Mouse (Mus musculus): ENCODE results near the gene Ptcd1. TPM values are rescaled to one million over a fixed set of nuclear protein-coding genes. Genes with fewer than 3 reads are reported as not detected.
A peak's percentile ranks its signal among the peaks of the same experiment; 100 is the strongest.

Gene Ptcd1
- total and polyA plus RNA-seq, 2 experiments from 2014 or later: 20.3 to 27.9 TPM

DNA sequence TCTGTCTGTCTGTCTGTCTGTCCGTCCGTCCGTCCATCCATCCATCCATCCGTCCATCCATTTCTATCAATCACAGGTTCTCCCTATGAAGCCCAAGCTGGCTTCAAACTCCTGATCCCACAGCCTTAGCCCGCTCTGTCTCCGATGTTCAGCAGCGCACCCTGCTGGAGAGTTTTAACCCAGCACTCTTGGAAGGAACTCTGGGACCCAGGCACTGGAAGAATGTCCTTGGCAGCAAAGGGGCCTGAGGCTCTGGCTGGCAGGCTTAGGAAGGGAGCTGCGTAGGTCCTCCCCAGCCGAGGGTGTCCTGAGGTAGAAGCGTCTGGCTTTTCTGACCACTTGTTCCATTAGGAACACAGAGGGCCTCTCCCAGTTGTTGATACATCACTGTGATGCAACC lies 50.0 kb downstream of the Ptcd1 start:
- Histone ChIP-seq H3K27ac (ENCODE audit: low read depth, low read length) (no peak overlapping the region), H3K27me3 (ENCODE audit: insufficient read depth, low read length) (peaks cover 12% of the 10 kb centered on the region), H3K4me1 (ENCODE audit: insufficient read depth, low read length) (no peaks in the 10 kb centered on the region), H3K9ac (replicated peaks; ENCODE audit: low read length, poor library complexity, severe bottlenecking) (no peak overlapping the region), H3K36me3 (ENCODE audit: insufficient read depth, low read length) (no peaks in the 10 kb centered on the region), H3K4me2 (ENCODE audit: low read depth, low read length, poor library complexity, severe bottlenecking) (no peak overlapping the region), H3K4me3 (ENCODE audit: low read depth, low read length) (no peak overlapping the region), H3K9me3 (ENCODE audit: low read length) (no peaks in the 10 kb centered on the region; the same call in 1 of the 2 replicates)
- ATAC-seq (ENCODE audit: low FRiP score): no peak
- 38% methylated on average over 10 of the region's 10 CpGs for WGBS
- TF ChIP-seq CTCF (IDR thresholded peaks at IDR 0.05): peak; percentile 66
- no peak for DNase-seq (ENCODE audit: low spot score)

DNA sequence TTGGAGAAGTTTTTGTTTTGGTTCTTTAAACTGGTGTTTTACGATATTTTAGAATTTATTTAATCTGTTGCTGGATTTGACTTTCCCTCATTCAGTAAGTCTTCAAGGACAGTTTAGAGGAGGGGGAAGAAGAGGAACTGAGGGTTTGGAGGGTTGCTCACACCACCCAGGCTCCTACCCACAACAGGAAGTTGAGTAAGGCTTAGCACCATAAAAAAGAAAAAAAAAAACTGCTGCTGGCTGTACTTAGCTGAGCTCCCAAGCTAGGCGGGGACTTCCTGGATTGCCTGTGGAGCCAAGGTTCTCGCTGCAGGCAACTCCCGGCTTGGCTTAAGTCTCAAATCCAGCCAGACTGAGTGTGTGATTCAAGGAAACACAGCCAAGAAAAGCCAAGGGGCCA lies 50.6 kb downstream of the Ptcd1 start:
- Histone ChIP-seq H3K9me3 (ENCODE audit: low read length) (no peaks in the 10 kb centered on the region; the same call in 1 of the 2 replicates), H3K9ac (replicated peaks; ENCODE audit: low read length, poor library complexity, severe bottlenecking) (no peak overlapping the region), H3K4me1 (ENCODE audit: insufficient read depth, low read length) (no peaks in the 10 kb centered on the region), H3K4me2 (ENCODE audit: low read depth, low read length, poor library complexity, severe bottlenecking) (no peak overlapping the region), H3K4me3 (ENCODE audit: low read depth, low read length) (no peak overlapping the region), H3K36me3 (ENCODE audit: insufficient read depth, low read length) (no peaks in the 10 kb centered on the region), H3K27ac (ENCODE audit: low read depth, low read length) (no peak overlapping the region), H3K27me3 (ENCODE audit: insufficient read depth, low read length) (peaks cover 12% of the 10 kb centered on the region)
- 57% methylated on average over 4 of the region's 4 CpGs for WGBS
- DNase-seq (ENCODE audit: low spot score): no peak
- no peak for ATAC-seq (ENCODE audit: low FRiP score)
- no peak for TF ChIP-seq CTCF (IDR thresholded peaks at IDR 0.05)

DNA sequence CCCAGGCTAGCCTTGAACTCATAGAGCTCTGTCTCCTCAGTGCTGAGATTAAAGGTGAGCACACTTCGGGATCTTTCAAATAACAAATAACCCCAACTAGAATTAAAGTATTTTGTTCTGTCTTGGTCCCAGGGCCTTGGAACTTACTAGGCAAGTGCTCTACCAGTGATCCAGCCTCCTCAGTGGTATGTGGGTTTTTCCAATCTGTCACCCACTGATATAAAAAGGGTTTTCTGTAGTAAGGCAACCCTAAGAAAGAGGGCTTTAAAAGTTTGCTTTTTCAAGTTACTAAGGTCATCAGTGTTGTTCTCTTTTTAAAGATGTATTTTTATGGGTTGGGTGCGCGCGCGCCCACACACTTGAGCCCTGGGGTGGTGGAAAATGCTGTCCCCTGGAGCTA lies 51.2 kb downstream of the Ptcd1 start:
- Histone ChIP-seq H3K27ac (ENCODE audit: low read depth, low read length) (no peak overlapping the region), H3K4me3 (ENCODE audit: low read depth, low read length) (no peak overlapping the region), H3K4me1 (ENCODE audit: insufficient read depth, low read length) (no peaks in the 10 kb centered on the region), H3K27me3 (ENCODE audit: insufficient read depth, low read length) (peaks cover 12% of the 10 kb centered on the region), H3K4me2 (ENCODE audit: low read depth, low read length, poor library complexity, severe bottlenecking) (no peak overlapping the region), H3K9me3 (ENCODE audit: low read length) (no peaks in the 10 kb centered on the region; the same call in 1 of the 2 replicates), H3K9ac (replicated peaks; ENCODE audit: low read length, poor library complexity, severe bottlenecking) (no peak overlapping the region), H3K36me3 (ENCODE audit: insufficient read depth, low read length) (no peaks in the 10 kb centered on the region)
- TF ChIP-seq CTCF (IDR thresholded peaks at IDR 0.05): no peak
- no peak for DNase-seq (ENCODE audit: low spot score)
- WGBS: 96% methylated on average over 5 of the region's 5 CpGs
- no peak for ATAC-seq (ENCODE audit: low FRiP score)

DNA sequence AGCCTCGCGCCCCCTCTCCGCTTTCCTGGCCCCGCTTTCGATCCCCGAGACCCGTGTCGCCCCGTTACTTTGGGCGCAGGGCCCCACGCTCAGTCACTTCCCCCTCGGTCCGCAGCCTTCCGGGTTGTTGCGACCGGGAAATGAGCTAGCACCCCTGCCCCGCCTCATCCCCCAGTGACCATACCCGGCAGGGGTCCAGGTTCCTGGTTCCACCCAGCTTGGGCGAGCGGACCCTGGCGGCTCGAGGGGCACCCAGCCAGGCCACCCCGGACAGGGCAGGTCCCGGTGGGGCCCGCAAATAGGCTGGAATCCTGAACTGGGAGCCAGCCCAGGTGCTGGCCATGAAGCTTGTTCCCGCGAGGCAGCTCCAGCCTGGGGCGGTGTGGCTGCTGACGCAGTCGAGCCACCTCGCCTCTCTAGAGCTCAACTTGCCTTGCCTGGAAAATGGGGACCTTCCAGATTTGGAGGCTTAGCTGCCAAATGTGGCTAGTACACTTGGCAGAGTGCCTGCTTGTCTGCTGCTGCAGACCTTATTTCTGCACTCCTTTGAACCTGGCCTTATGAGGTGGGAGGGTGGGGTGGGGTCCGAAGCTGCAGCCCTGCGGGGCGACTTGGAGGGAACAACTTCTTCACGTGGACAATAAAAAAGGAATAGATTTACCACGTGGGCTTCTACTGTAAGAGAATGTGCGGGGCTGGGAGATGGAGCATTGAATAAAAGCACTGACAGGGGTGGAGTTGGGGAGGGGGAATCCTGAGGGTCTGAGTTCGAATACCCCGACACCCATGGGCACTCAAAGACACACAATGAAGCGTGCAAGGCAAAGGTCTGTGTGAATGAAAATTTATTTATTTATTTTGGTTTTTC lies 52.1 kb downstream of the Ptcd1 start:
- peak overlapping the region; percentile 30 for H3K4me3 ChIP-seq (ENCODE audit: low read depth, low read length)
- WGBS: 23% methylated on average over 31 of the region's 40 CpGs
- no peak for TF ChIP-seq CTCF (IDR thresholded peaks at IDR 0.05)
- DNase-seq (ENCODE audit: low spot score): peak; percentile 26
- no peak overlapping the region for H3K27ac ChIP-seq (ENCODE audit: low read depth, low read length)
- no peaks in the 10 kb centered on the region; the same call in 1 of the 2 replicates for H3K9me3 ChIP-seq (ENCODE audit: low read length)
- peaks cover 12% of the 10 kb centered on the region for H3K27me3 ChIP-seq (ENCODE audit: insufficient read depth, low read length)
- peak overlapping the region; percentile 46 for H3K4me2 ChIP-seq (ENCODE audit: low read depth, low read length, poor library complexity, severe bottlenecking)
- H3K9ac ChIP-seq (replicated peaks; ENCODE audit: low read length, poor library complexity, severe bottlenecking): 0 out of 2 replicates have a peak overlapping the region, but pooled peaks have one; percentile 33
- ATAC-seq (ENCODE audit: low FRiP score): no peak
- H3K36me3 ChIP-seq (ENCODE audit: insufficient read depth, low read length): peaks cover 8% of the 10 kb centered on the region
- H3K4me1 ChIP-seq (ENCODE audit: insufficient read depth, low read length): no peaks in the 10 kb centered on the region

DNA sequence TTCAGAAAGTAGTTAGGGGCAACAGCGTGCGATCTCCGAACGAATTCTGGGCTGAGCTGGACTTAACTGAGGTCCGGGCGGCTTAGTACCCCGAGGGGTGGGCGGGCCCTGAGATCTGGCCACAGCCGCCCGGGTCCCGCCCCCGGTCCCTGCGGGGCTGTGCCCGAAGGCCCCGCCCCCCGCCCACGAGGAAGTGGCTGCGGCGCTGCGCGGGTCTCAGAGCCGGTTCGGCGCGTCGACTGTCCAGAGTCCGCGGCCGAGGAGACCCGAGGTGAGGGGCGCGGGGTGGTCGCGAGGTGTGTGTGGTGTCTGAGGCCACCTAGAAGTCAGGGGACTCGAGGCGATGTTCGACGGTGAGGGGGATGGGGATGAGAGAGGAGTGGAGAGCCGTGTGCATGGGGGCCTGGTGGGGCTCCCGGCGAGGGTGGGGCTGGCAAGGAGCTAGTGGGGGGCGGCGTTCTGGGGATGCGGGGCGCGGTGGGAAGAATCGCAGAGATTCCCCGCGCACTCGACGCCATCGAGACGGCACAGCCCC lies 52.8 kb downstream of the Ptcd1 start, which contains the start of gene Arpc1b:
Arpc1b (plus strand) TSS at position 145 of the 535 bp plus-strand sequence.
- 2% methylated on average over 42 of the region's 53 CpGs for WGBS
- Histone ChIP-seq H3K27ac (ENCODE audit: low read depth, low read length) (no peak within 1 kb of the TSS), H3K4me1 (ENCODE audit: insufficient read depth, low read length) (no peaks in the 10 kb centered on the region), H3K27me3 (ENCODE audit: insufficient read depth, low read length) (peaks cover 12% of the 10 kb centered on the region), H3K36me3 (ENCODE audit: insufficient read depth, low read length) (peaks cover 15% of the 10 kb centered on the region), H3K4me3 (ENCODE audit: low read depth, low read length) (peak within 1 kb of the TSS; percentile 30), H3K9me3 (ENCODE audit: low read length) (no peaks in the 10 kb centered on the region; the same call in 1 of the 2 replicates), H3K4me2 (ENCODE audit: low read depth, low read length, poor library complexity, severe bottlenecking) (peak within 1 kb of the TSS; percentile 46), H3K9ac (replicated peaks; ENCODE audit: low read length, poor library complexity, severe bottlenecking) (0 out of 2 replicates have a peak within 1 kb of the TSS, but pooled peaks have one; percentile 33)
- 0 out of 2 replicates have a peak, but pooled peaks have one; percentile 22 for ATAC-seq (ENCODE audit: low FRiP score)
- TF ChIP-seq CTCF (IDR thresholded peaks at IDR 0.05): no peak
- DNase-seq (ENCODE audit: low spot score): peak; percentile 38

DNA sequence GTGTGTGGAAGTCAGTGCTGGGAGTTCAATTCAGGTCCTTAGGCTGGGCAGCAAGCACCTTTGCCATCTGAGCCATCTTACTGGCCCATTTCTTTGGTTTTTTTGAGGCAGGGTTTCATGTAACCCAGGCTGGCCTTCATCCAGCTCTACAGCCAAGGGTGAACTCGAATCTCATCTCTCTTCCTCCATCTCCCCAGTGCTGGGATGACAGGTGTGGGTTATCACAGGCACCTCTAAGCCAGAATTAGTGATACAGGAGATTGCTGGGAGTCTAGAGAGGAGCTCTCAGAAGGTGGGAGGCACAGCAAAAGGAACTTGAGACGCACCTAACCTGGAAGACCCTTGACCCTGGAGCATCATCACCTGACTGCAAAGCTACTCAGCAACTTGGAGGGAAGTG lies 53.5 kb downstream of the Ptcd1 start:
- H3K4me2 ChIP-seq (ENCODE audit: low read depth, low read length, poor library complexity, severe bottlenecking): peak overlapping the region; percentile 46
- ATAC-seq (ENCODE audit: low FRiP score): no peak
- no peak overlapping the region for H3K27ac ChIP-seq (ENCODE audit: low read depth, low read length)
- H3K4me1 ChIP-seq (ENCODE audit: insufficient read depth, low read length): no peaks in the 10 kb centered on the region
- 64% methylated on average over 2 of the region's 2 CpGs for WGBS
- no peaks in the 10 kb centered on the region for H3K9me3 ChIP-seq (ENCODE audit: low read length)
- H3K27me3 ChIP-seq (ENCODE audit: insufficient read depth, low read length): peaks cover 12% of the 10 kb centered on the region
- H3K4me3 ChIP-seq (ENCODE audit: low read depth, low read length): no peak overlapping the region
- TF ChIP-seq CTCF (IDR thresholded peaks at IDR 0.05): no peak
- H3K9ac ChIP-seq (replicated peaks; ENCODE audit: low read length, poor library complexity, severe bottlenecking): no peak overlapping the region
- no peak for DNase-seq (ENCODE audit: low spot score)
- peaks cover 20% of the 10 kb centered on the region for H3K36me3 ChIP-seq (ENCODE audit: insufficient read depth, low read length)

Measured in midbrain, postnatal 0 days (tissue).